In genomic region chr13:109921336-109922038, GRCm38 (mm10) we compare ENCODE assay signal across 22 mouse cellular contexts.
A peak's percentile ranks its signal among the peaks of the same experiment; 100 is the strongest.
DNase-seq lines count a peak whose midpoint lies in the region; ATAC-seq and TF ChIP-seq lines count a peak whose summit lies in the region.
"Had no signal": no experiment of that assay in that cellular context is flagged by ENCODE, and none has a peak within 500 bp of the region (broad histone marks: within the 10 kb centered on the region; RNA-seq: fewer than 3 reads in every experiment).

No protein-coding gene starts in this region.

- 90% methylated on average over 17 of the region's 17 CpGs for WGBS in forebrain, embryonic 10.5 days
- 89% methylated on average over 17 of the region's 17 CpGs for WGBS in forebrain, embryonic 12.5 days
- WGBS in liver, adult 2 months, result 57% methylated on average over 17 of the region's 17 CpGs
- WGBS in liver, postnatal 0 days (ENCODE audit: insufficient replicate concordance), result 58% methylated on average over 17 of the region's 17 CpGs

- TF ChIP-seq POLR2A in liver, adult 2 months (IDR thresholded peaks at IDR 0.05; ENCODE audit: extremely low read depth, insufficient read depth, low read length), result no peak

- TF ChIP-seq EP300 in liver, postnatal 0 days (IDR thresholded peaks at IDR 0.05; ENCODE audit: low read depth), result no peak

- peaks cover 5% of the 10 kb centered on the region for H3K4me1 ChIP-seq in forebrain, embryonic 10.5 days
- peaks cover 13% of the 10 kb centered on the region for H3K4me1 ChIP-seq in forebrain, embryonic 12.5 days
- H3K4me1 ChIP-seq in liver, adult 2 months (ENCODE audit: control insufficient read depth, insufficient read depth, low read length), result 0 out of 2 replicates have a peak, but pooled peaks cover 1% of the 10 kb centered on the region
- peaks cover 6% of the 10 kb centered on the region; the same call in 1 of the 2 replicates for H3K4me1 ChIP-seq in liver, postnatal 0 days (ENCODE audit: insufficient read depth)

- TF ChIP-seq CTCF in liver, adult 2 months (IDR thresholded peaks at IDR 0.05; ENCODE audit: low read depth, low read length), result no peak
- no peak for TF ChIP-seq CTCF in liver, postnatal 0 days (IDR thresholded peaks at IDR 0.05; ENCODE audit: low read depth)

- no peak overlapping the region for H3K4me2 ChIP-seq in forebrain, embryonic 12.5 days
- no peak overlapping the region for H3K4me2 ChIP-seq in liver, postnatal 0 days (ENCODE audit: low read depth, low read length)
- H3K4me2 ChIP-seq: embryonic facial prominence, embryonic 13.5 days; heart, embryonic 13.5 days; intestine, embryonic 15.5 days; limb, embryonic 12.5 days; liver, embryonic 15.5 days; midbrain, embryonic 13.5 days; neural tube, embryonic 13.5 days had no signal

- H3K79me2 ChIP-seq in liver, adult 2 months (ENCODE audit: control insufficient read depth, insufficient read depth, low read length), result no peaks in the 10 kb centered on the region

- H3K4me3 ChIP-seq in forebrain, embryonic 10.5 days, result no peak overlapping the region
- H3K4me3 ChIP-seq in forebrain, embryonic 12.5 days (replicated peaks), result no peak overlapping the region
- no peak overlapping the region for H3K4me3 ChIP-seq in liver, adult 2 months (ENCODE audit: insufficient read depth, low read depth, low read length)
- H3K4me3 ChIP-seq in liver, postnatal 0 days (ENCODE audit: low read depth, low read length), result no peak overlapping the region
- H3K4me3 ChIP-seq: embryonic facial prominence, embryonic 13.5 days; heart, embryonic 13.5 days; intestine, embryonic 15.5 days; limb, embryonic 12.5 days; liver, embryonic 15.5 days; midbrain, embryonic 13.5 days; neural tube, embryonic 13.5 days had no signal

- no peaks in the 10 kb centered on the region for H3K36me3 ChIP-seq in forebrain, embryonic 10.5 days (replicated peaks)
- no peaks in the 10 kb centered on the region for H3K36me3 ChIP-seq in forebrain, embryonic 12.5 days (replicated peaks)
- no peaks in the 10 kb centered on the region for H3K36me3 ChIP-seq in liver, adult 2 months (ENCODE audit: control insufficient read depth, insufficient read depth, low read length)
- no peaks in the 10 kb centered on the region; the same call in 1 of the 2 replicates for H3K36me3 ChIP-seq in liver, postnatal 0 days (replicated peaks; ENCODE audit: insufficient read depth, low read length)
- H3K36me3 ChIP-seq: embryonic facial prominence, embryonic 13.5 days; heart, embryonic 13.5 days; intestine, embryonic 15.5 days; limb, embryonic 12.5 days; liver, embryonic 15.5 days; midbrain, embryonic 13.5 days; neural tube, embryonic 13.5 days had no signal

- DNase-seq in forebrain, embryonic 10.5 days (ENCODE audit: extremely low spot score, low spot score), result peak; percentile 9
- DNase-seq in liver, adult 2 months (ENCODE audit: extremely low read depth, low read depth, low spot score), result peak; percentile 58
- DNase-seq in liver (no peak), 416B (ENCODE audit: low read depth) (peak; percentile 97)
- peak; percentile 27 for DNase-seq in liver, postnatal 0 days
- DNase-seq in lung, postnatal 14 days, result no peak
- DNase-seq: adrenal gland, postnatal 25 days; right cerebral cortex, postnatal 4 days; thymus, postnatal 36 days had no signal

- H3K9me3 ChIP-seq in forebrain, embryonic 10.5 days, result no peaks in the 10 kb centered on the region
- no peaks in the 10 kb centered on the region for H3K9me3 ChIP-seq in forebrain, embryonic 12.5 days
- H3K9me3 ChIP-seq in liver, postnatal 0 days (ENCODE audit: low read length), result no peaks in the 10 kb centered on the region
- H3K9me3 ChIP-seq: embryonic facial prominence, embryonic 13.5 days; heart, embryonic 13.5 days; intestine, embryonic 15.5 days; limb, embryonic 12.5 days; liver, embryonic 15.5 days; midbrain, embryonic 13.5 days; neural tube, embryonic 13.5 days had no signal

- no peak for ATAC-seq in forebrain, embryonic 12.5 days (ENCODE audit: low FRiP score)
- peak; percentile 62 for ATAC-seq in liver, postnatal 0 days
- no peak for ATAC-seq in activated CD4-positive, CD25-positive, alpha-beta regulatory T cell, adult 4 months
- ATAC-seq: hindbrain, embryonic 16.5 days; midbrain, embryonic 13.5 days had no signal

- no peaks in the 10 kb centered on the region for H3K27me3 ChIP-seq in forebrain, embryonic 10.5 days (ENCODE audit: poor library complexity, severe bottlenecking)
- no peaks in the 10 kb centered on the region for H3K27me3 ChIP-seq in forebrain, embryonic 12.5 days
- no peaks in the 10 kb centered on the region for H3K27me3 ChIP-seq in liver, adult 2 months (ENCODE audit: control insufficient read depth, insufficient read depth, low read length)
- H3K27me3 ChIP-seq in liver, postnatal 0 days (ENCODE audit: insufficient read depth, low read length), result no peaks in the 10 kb centered on the region
- H3K27me3 ChIP-seq: embryonic facial prominence, embryonic 13.5 days; heart, embryonic 13.5 days; intestine, embryonic 15.5 days; limb, embryonic 12.5 days; liver, embryonic 15.5 days; midbrain, embryonic 13.5 days; neural tube, embryonic 13.5 days; Patski had no signal

- H3K27ac ChIP-seq in forebrain, embryonic 10.5 days, result no peak overlapping the region
- no peak overlapping the region for H3K27ac ChIP-seq in forebrain, embryonic 12.5 days
- no peak overlapping the region for H3K27ac ChIP-seq in liver, adult 2 months (replicated peaks; ENCODE audit: insufficient read depth, low read depth, low read length)
- H3K27ac ChIP-seq in liver, postnatal 0 days (ENCODE audit: low read depth), result no peak overlapping the region
- H3K27ac ChIP-seq: embryonic facial prominence, embryonic 13.5 days; heart, embryonic 13.5 days; intestine, embryonic 15.5 days; kidney, postnatal 0 days; limb, embryonic 12.5 days; liver, embryonic 15.5 days; midbrain, embryonic 13.5 days; neural tube, embryonic 13.5 days; stomach, postnatal 0 days had no signal

- no peak overlapping the region for H3K9ac ChIP-seq in forebrain, embryonic 12.5 days
- no peak overlapping the region for H3K9ac ChIP-seq in liver, adult 2 months (ENCODE audit: low read depth, low read length)
- H3K9ac ChIP-seq in liver, postnatal 0 days (replicated peaks), result no peak overlapping the region
- H3K9ac ChIP-seq: embryonic facial prominence, embryonic 13.5 days; heart, embryonic 13.5 days; intestine, embryonic 15.5 days; limb, embryonic 12.5 days; liver, embryonic 15.5 days; midbrain, embryonic 13.5 days; neural tube, embryonic 13.5 days had no signal

Comparison
In these comparisons a context has a peak if more than half of its experiments do, and no peak if none do; other contexts are left out.
1. DNase-seq: peak in forebrain, embryonic 10.5 days (single experiment), liver, adult 2 months (single experiment), 416B (single experiment) and liver, postnatal 0 days (single experiment); none in liver (single experiment) and lung, postnatal 14 days (single experiment).